ENCODE assay signal across 8 mouse cellular contexts in the genomic region with DNA sequence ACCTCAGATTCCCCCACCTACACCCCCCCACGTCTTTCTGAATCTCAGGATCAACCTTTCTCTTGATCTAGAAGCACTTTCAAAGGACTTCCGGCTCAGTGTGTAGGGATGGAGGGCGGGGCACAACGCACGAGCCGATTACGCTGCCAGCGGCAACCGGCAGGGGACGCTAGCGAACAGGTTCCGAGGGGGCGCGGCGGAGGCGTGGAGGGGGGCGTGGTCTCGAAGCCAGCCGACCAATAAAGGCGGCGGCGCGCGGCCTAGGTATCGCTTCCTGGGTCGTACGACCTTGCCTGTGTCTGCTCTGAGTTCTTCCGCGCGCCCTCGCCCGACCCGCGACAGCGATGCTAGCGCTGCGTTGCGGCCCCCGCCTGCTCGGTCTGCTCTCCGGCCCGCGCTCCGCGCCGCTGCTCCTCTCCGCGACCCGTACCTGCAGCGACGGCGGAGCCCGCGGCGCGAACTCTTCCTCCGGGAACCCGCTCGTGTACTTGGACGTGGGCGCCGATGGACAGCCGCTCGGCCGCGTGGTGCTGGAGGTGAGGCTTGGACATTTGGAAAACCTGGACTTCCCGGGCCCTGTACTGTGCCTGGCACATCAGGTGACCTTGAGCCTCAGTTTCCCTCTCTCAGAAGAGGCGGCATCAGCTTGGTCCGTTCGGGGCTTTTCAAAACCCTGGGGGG. TPM values are rescaled to one million over a fixed set of nuclear protein-coding genes. Genes with fewer than 3 reads are reported as not detected.
DNase-seq lines count a peak whose midpoint lies in the region; ATAC-seq lines count a peak whose summit lies in the region.

Ppif (plus strand) TSS at position 267 of the 681 bp plus-strand sequence.

- peak within 1 kb of the TSS; percentile 77 for H3K9ac ChIP-seq in hindbrain, embryonic 11.5 days (ENCODE audit: low read depth, low read length)

- H3K4me3 ChIP-seq in hindbrain, embryonic 11.5 days (ENCODE audit: low read depth, low read length) = peak within 1 kb of the TSS; percentile 88

- H3K27me3 ChIP-seq in hindbrain, embryonic 11.5 days (ENCODE audit: control insufficient read depth, insufficient read depth, low read length) = no peaks in the 10 kb centered on the region

- no peaks in the 10 kb centered on the region for H3K9me3 ChIP-seq in hindbrain, embryonic 11.5 days (ENCODE audit: control insufficient read depth, low read length)

- H3K4me2 ChIP-seq in hindbrain, embryonic 11.5 days (replicated peaks; ENCODE audit: low read depth, low read length) = peak within 1 kb of the TSS; percentile 94

- peaks cover 6% of the 10 kb centered on the region; the same call in 1 of the 2 replicates for H3K4me1 ChIP-seq in hindbrain, embryonic 11.5 days (replicated peaks; ENCODE audit: control insufficient read depth, insufficient read depth, low read length)

- under 1% methylated on average over 70 of the region's 70 CpGs for WGBS in hindbrain, embryonic 11.5 days

- peak; percentile 92 for ATAC-seq in hindbrain, embryonic 11.5 days (ENCODE audit: low FRiP score)

- DNase-seq in MN1 (ENCODE audit: low spot score) = peak; percentile 96
- peak; percentile 95 for DNase-seq in cerebellum, adult 9-10 months
- peak; percentile 85 to 98 for DNase-seq in frontal cortex, adult 2 months (ENCODE audit: extremely low spot score in 1 of 2, low spot score in 1 of 2)
- DNase-seq in hindbrain, embryonic 11.5 days (ENCODE audit: low spot score) = peak; percentile 98
- peak; percentile 99 for DNase-seq in layer of hippocampus, postnatal 10 days (ENCODE audit: low spot score in 2 of 2)
- DNase-seq in lung, postnatal 10 days = peak; percentile 95
- peak; percentile 97 for DNase-seq in ovary, postnatal 36 days (ENCODE audit: low spot score)
- DNase-seq in thymus, postnatal 25 days = peak; percentile 99

- H3K27ac ChIP-seq in hindbrain, embryonic 11.5 days (ENCODE audit: low read depth, low read length) = no peak within 1 kb of the TSS

- no peaks in the 10 kb centered on the region; the same call in 1 of the 2 replicates for H3K36me3 ChIP-seq in hindbrain, embryonic 11.5 days (ENCODE audit: control insufficient read depth, insufficient read depth, low read length)

RNA-seq across cellular contexts. Expression of gene Ppif, which starts in this region (rescaled TPM):
- polyA plus RNA-seq in frontal cortex, adult 2 months (2012; rRNA removed) = 48.2 and 56.4 TPM in 2 replicates
- polyA plus RNA-seq in hindbrain, embryonic 11.5 days (2014; fragmentation: Nextera tagmentation; extraction: Ambion mirVana) = 32.3 and 33.3 TPM in 2 replicates
- total RNA-seq in layer of hippocampus, postnatal 10 days (2021) = 10 to 100 TPM; 25.4 to 26.7 TPM
